Mouse (Mus musculus) midbrain, embryonic 11.5 days (tissue): ENCODE measurements at regions not wholly inside any gene's neighbourhood (a gene's known extent, or its start where the extent isn't known, plus 50 kb on each side); places are given as distances from the start of the nearest gene placed in this dataset.
A peak's percentile ranks its signal among the peaks of the same experiment; 100 is the strongest.
"Not testable (repeated sequence)": the region's sequence is repeated elsewhere in the genome, so short reads cannot be mapped to it uniquely, and the experiment has no call there.

ENCODE experiments used
- ATAC-seq: fragments of 200-750 bp; cut with Nextera tagmentation; 2 replicates; pipeline ENCODE4 v1.8.0; 2017; ENCODE audit warnings: moderate TSS enrichment, moderate library complexity; ENCODE audit not compliant: low FRiP score
- DNase-seq: peaks from one replicate; pipeline ENCODE4 v3.0.0; 2015; ENCODE audit warnings: low spot score; ENCODE audit errors: missing footprints
- H3K27ac ChIP-seq: fragments of 300-500 bp; sonication (generic); 2 replicates; pipeline ENCODE4 v1.5.1; 2014; ENCODE audit warnings: low read depth, low read length
- H3K27me3 ChIP-seq: fragments of 300-500 bp; sonication (generic); 2 replicates; pipeline ENCODE4 v1.6.1; 2014; ENCODE audit warnings: mild to moderate bottlenecking, low read length, moderate library complexity, mixed read lengths; ENCODE audit not compliant: control insufficient read depth, insufficient read depth
- H3K36me3 ChIP-seq: fragments of 300-500 bp; sonication (generic); 2 replicates; pipeline ENCODE4 v1.6.1; 2014; ENCODE audit warnings: mild to moderate bottlenecking, low read length, moderate library complexity, mixed read lengths; ENCODE audit not compliant: control insufficient read depth, insufficient read depth
- H3K4me1 ChIP-seq: fragments of 300-500 bp; sonication (generic); 2 replicates; pipeline ENCODE4 v1.6.1; 2014; ENCODE audit warnings: low read length; ENCODE audit not compliant: control insufficient read depth, insufficient read depth
- H3K4me2 ChIP-seq: fragments of 300-500 bp; sonication (generic); 2 replicates; pipeline ENCODE4 v1.6.1; 2014; ENCODE audit warnings: mild to moderate bottlenecking, moderate library complexity
- H3K4me3 ChIP-seq: fragments of 300-500 bp; sonication (generic); 2 replicates; pipeline ENCODE4 v1.5.1; 2014; ENCODE audit warnings: low read depth, low read length
- H3K9ac ChIP-seq: fragments of 300-500 bp; sonication (generic); 2 replicates; pipeline ENCODE4 v1.6.1; 2014; ENCODE audit warnings: low read length
- H3K9me3 ChIP-seq: fragments of 300-500 bp; sonication (generic); 2 replicates; pipeline ENCODE4 v1.6.1; 2016; ENCODE audit warnings: low read length; ENCODE audit not compliant: control insufficient read depth
- WGBS: fragments of 180-500 bp; shearing (Covaris S2); extraction: QIAGEN DNeasy Blood & Tissue Kit; methylation state at CpG from one replicate; pipeline ENCODE4 v1.1.7; 2014; 5-methylcytosine and 5-hydroxymethylcytosine counted together

DNA sequence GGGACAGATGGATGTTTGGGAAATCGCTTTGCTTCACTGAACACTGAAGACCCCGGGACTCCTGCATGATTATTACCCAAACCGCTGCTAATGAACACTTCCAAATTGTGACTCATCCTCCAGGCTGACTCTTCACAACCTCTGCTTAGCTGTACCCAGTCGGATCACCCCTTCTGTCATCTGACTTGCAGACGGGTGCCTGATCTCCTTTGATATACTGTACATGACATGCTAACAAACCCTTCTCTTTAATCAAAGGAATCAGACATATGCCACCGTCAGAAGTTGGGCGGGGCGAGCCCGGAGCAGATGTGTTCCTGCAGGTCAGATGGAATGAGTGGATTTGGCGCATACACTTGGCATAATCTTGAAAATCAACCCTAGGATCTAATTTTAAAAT is 89.2 kb upstream of the Sh3gl3 start:
- DNase-seq: no peak
- Histone ChIP-seq H3K27ac (no peak overlapping the region), H3K4me1 (peaks cover 13% of the 10 kb centered on the region), H3K4me3 (no peak overlapping the region), H3K9ac (no peak overlapping the region), H3K27me3 (no peaks in the 10 kb centered on the region; the same call in 1 of the 2 replicates), H3K4me2 (no peak overlapping the region), H3K9me3 (no peaks in the 10 kb centered on the region), H3K36me3 (no peaks in the 10 kb centered on the region)
- no peak for ATAC-seq
- WGBS: 86% methylated on average over 10 of the region's 10 CpGs

DNA sequence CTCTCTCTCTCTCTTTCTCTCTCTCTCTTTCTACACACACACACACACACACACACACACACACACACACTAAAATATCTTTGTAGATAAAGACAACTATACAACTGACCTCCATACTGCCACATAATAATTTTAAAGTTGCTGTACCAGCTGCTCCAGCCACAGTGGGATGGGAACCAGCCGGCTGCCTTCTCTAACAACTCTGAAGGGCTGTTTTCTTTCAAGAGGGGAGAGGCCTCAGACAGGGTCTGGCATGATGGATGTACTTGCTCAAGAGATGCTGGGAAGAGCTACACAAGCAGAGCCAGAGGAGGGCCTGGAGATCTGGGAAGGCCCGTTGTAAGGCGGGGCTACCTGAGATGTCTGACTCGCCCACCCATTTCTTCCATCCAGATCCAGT is 88.4 kb upstream of the Sh3gl3 start:
- Histone ChIP-seq H3K9me3 (no peaks in the 10 kb centered on the region), H3K27ac (no peak overlapping the region), H3K27me3 (no peaks in the 10 kb centered on the region; the same call in 1 of the 2 replicates), H3K4me1 (peaks cover 13% of the 10 kb centered on the region), H3K4me3 (no peak overlapping the region), H3K9ac (no peak overlapping the region), H3K36me3 (no peaks in the 10 kb centered on the region), H3K4me2 (no peak overlapping the region)
- DNase-seq (no peak), ATAC-seq (no peak)
- WGBS: 88% methylated on average over 4 of the region's 4 CpGs

DNA sequence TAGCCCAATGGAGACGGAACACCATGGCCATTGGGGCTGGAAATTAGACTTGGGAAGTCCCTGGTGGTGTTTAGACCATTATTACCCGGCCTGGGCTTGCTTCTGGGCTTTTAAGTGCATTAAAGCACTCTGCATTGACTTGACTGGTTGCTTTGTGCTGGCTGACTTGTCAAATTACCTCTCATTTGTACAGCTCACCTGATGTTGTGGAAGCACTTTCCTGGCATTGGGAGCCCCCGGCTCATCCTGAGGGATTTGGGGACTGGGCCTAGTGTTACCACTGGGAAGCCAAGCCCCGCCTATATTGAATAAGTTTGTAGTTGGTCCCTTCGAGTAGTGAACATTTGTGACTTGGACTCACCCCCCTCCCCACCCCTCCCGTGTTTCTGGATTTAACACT is 75.5 kb upstream of the Sh3gl3 start:
- Histone ChIP-seq H3K27me3 (no peaks in the 10 kb centered on the region), H3K9me3 (no peaks in the 10 kb centered on the region), H3K4me1 (no peaks in the 10 kb centered on the region), H3K4me3 (no peak overlapping the region), H3K36me3 (no peaks in the 10 kb centered on the region), H3K4me2 (no peak overlapping the region), H3K27ac (no peak overlapping the region), H3K9ac (no peak overlapping the region)
- DNase-seq (peak; percentile 54), ATAC-seq (no peak)
- WGBS: 83% methylated on average over 6 of the region's 6 CpGs

DNA sequence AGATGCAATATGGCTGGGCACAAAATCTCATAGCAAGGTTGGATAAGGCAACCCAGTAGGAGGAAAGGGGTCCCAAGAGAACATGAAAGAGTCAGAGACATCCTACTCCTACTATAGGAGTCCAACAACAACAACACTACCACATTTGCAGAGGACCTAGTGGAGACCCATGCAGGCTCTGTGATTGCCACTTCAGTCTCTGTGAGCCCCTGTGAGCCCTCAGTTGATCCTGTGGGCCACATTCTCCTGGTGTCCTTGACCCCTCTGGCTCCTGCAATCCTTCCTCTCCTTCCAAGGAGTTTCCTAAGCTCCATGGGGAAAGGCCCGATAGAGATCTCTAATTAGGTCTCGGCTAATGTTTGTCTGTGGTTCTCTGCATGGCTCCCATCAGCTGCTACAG is 72.3 kb upstream of the Sh3gl3 start:
- Histone ChIP-seq H3K9me3 (no peaks in the 10 kb centered on the region), H3K9ac (no peak overlapping the region), H3K36me3 (no peaks in the 10 kb centered on the region), H3K27me3 (no peaks in the 10 kb centered on the region), H3K27ac (no peak overlapping the region), H3K4me3 (no peak overlapping the region), H3K4me1 (no peaks in the 10 kb centered on the region), H3K4me2 (no peak overlapping the region)
- DNase-seq (peak; percentile 53), ATAC-seq (no peak)
- 96% methylated on average over 2 of the region's 2 CpGs for WGBS

DNA sequence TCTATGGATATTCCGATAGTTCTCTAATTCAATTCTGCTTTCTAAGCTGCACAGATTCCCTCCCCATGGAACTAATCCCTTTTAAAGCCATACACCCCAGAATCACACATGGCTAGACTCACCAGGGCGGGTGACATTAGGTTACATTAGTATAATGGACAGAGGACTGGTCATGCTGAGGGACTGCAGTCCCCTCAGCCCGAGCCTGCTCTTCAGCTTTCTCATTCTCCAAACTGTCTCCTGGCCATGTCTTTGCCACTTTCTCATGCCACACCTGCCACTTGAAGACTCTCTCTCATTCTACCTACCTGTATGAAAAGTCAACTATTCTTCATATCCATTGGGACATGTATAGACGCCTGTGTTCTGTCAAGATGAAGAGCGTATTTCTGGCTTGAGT is 68.0 kb upstream of the Sh3gl3 start:
- no peak overlapping the region for H3K9ac ChIP-seq
- no peak overlapping the region for H3K4me2 ChIP-seq
- H3K36me3 ChIP-seq: no peaks in the 10 kb centered on the region
- no peaks in the 10 kb centered on the region for H3K27me3 ChIP-seq
- 83% methylated on average over 5 of the region's 5 CpGs for WGBS
- no peak for DNase-seq
- no peaks in the 10 kb centered on the region for H3K4me1 ChIP-seq
- no peak overlapping the region for H3K27ac ChIP-seq
- no peak overlapping the region for H3K4me3 ChIP-seq
- no peak for ATAC-seq
- no peaks in the 10 kb centered on the region for H3K9me3 ChIP-seq

DNA sequence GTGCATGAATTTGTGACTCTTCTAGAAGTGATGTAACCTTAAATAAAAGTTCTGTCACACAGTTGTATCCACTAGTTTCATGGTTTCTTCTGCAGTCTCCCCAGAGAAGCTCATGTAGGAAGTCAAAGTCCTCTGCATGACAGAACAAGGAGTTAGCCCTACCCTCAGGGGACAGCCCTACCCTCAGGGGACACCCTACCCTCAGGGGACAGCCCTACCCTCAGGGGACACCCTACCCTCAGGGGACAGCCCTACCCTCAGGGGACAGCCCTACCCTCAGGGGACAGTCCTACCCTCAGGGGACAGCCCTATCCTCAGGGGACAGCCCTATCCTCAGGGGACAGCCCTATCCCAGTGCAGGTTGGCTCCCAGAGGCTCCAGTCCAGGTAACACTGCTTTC is 64.5 kb upstream of the Sh3gl3 start:
- H3K27me3 ChIP-seq, H3K9me3 ChIP-seq, ATAC-seq, H3K9ac ChIP-seq, DNase-seq, H3K36me3 ChIP-seq, H3K4me3 ChIP-seq, H3K27ac ChIP-seq, H3K4me1 ChIP-seq, H3K4me2 ChIP-seq: not testable (repeated sequence)

DNA sequence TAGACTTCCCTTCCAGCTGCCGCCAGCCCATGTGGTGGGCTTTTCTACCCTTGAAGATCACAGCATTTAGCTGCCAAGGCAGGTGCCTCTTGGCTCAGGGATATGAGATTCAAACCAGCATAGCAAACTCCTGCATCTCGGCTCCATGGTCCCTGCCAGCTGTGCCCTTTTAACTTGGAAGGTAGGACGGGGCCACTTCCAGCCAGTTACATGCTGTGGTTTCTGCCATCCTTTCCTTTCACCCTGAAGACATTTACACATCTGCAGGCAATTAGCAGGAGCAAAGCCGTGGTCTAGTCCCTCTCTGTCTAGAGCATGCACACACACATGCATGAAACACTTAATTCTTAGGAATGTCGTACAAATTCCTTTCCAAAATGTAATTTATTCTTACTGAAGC is 64.1 kb upstream of the Sh3gl3 start:
- 76% methylated on average over 5 of the region's 5 CpGs for WGBS
- Histone ChIP-seq H3K36me3 (no peaks in the 10 kb centered on the region), H3K9ac (no peak overlapping the region), H3K9me3 (no peaks in the 10 kb centered on the region), H3K4me2 (no peak overlapping the region), H3K4me1 (no peaks in the 10 kb centered on the region), H3K4me3 (no peak overlapping the region), H3K27me3 (no peaks in the 10 kb centered on the region), H3K27ac (no peak overlapping the region)
- DNase-seq: no peak
- no peak for ATAC-seq

DNA sequence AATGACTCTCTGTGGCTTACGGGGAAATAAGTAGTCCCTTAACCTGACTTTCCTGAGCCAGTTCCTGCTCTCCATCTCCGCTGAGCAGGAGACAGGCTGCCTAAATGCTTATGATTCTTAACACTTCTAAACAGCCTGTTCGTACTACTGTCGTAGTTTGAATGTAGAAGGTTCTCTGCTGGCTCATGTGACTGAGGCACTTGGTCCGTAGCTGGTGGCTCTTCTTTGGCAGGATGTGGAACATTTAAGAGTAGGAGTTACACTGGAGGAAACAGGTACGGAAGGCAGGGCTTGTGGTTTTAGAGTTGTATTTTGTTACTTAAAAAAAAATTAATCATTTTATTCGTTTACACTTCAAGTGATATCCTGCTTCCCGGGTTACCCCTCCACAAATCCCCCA is 63.7 kb upstream of the Sh3gl3 start:
- no peaks in the 10 kb centered on the region for H3K36me3 ChIP-seq
- no peak overlapping the region for H3K9ac ChIP-seq
- DNase-seq: no peak
- H3K4me1 ChIP-seq: no peaks in the 10 kb centered on the region
- no peak overlapping the region for H3K4me3 ChIP-seq
- WGBS: 76% methylated on average over 8 of the region's 8 CpGs
- H3K9me3 ChIP-seq: no peaks in the 10 kb centered on the region
- ATAC-seq: no peak
- no peak overlapping the region for H3K4me2 ChIP-seq
- H3K27me3 ChIP-seq: no peaks in the 10 kb centered on the region
- H3K27ac ChIP-seq: no peak overlapping the region

DNA sequence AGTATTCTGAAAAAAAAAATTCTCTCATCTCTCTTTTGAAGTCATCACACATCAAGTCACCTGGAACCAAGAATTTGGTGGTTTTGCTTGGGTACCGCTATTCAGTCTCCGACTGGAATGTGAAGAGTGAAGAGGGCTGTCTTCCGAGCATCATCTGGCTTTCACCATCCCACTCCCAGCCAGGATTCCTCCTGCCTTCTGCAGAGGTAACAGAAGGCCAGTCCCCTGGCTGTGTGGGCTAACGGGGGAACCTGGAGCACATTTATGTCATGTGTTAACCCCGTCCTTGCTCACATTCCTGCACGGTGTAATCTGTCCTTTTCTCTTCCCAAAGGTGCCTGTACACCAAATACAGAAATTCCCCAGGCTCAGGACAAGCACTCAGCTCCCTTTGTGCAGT is 61.6 kb upstream of the Sh3gl3 start:
- Histone ChIP-seq H3K9ac (no peak overlapping the region), H3K4me3 (no peak overlapping the region), H3K36me3 (no peaks in the 10 kb centered on the region), H3K9me3 (no peaks in the 10 kb centered on the region), H3K4me1 (no peaks in the 10 kb centered on the region), H3K27me3 (no peaks in the 10 kb centered on the region), H3K4me2 (no peak overlapping the region), H3K27ac (no peak overlapping the region)
- ATAC-seq (no peak), DNase-seq (no peak)
- WGBS: 75% methylated on average over 6 of the region's 6 CpGs

DNA sequence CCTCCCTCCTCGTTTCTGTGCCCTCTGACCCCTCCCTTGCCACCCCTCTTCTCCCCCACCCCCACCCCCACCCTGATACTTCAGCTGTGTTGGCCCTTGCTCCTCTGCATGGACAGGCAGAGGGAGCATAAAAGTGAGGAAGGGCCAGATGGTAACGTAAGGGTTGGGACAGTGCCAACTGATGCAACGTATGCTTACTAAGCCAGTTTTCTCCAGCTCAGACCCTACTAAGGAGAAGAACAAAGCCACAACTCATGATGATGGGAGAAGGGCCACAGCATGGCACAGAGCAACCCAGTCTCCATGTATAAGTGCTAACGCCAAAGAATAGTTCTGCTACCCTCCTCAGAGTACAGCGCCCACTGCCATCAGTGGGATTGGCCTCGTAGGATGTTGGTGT is 58.0 kb upstream of the Sh3gl3 start:
- Histone ChIP-seq H3K27ac (no peak overlapping the region), H3K4me3 (no peak overlapping the region), H3K9ac (no peak overlapping the region), H3K9me3 (no peaks in the 10 kb centered on the region), H3K4me2 (no peak overlapping the region), H3K4me1 (no peaks in the 10 kb centered on the region), H3K36me3 (no peaks in the 10 kb centered on the region), H3K27me3 (no peaks in the 10 kb centered on the region)
- DNase-seq (no peak), ATAC-seq (no peak)
- WGBS: 89% methylated on average over 6 of the region's 6 CpGs
